Mouse (Mus musculus): ENCODE results near the gene Ppp1r14c. TPM values are rescaled to one million over a fixed set of nuclear protein-coding genes. Genes with fewer than 3 reads are reported as not detected.
A peak's percentile ranks its signal among the peaks of the same experiment; 100 is the strongest.

Gene Ppp1r14c
- total and polyA plus RNA-seq, 2 experiments = not detected

- no peaks in the 10 kb centered on the region for H3K36me3 ChIP-seq (ENCODE audit: control insufficient read depth, insufficient read depth, low read length)
- H3K27me3 ChIP-seq (ENCODE audit: control insufficient read depth, insufficient read depth, low read length) = no peaks in the 10 kb centered on the region; the same call in 1 of the 2 replicates
- H3K9ac ChIP-seq (ENCODE audit: low read depth, low read length) = no peak overlapping the region
- no peak overlapping the region for H3K27ac ChIP-seq (replicated peaks; ENCODE audit: insufficient read depth, low read depth, low read length)
- TF ChIP-seq POLR2A (IDR thresholded peaks at IDR 0.05; ENCODE audit: extremely low read depth, insufficient read depth, low read length) (no peak), CTCF (IDR thresholded peaks at IDR 0.05; ENCODE audit: low read depth, low read length) (no peak)
- WGBS = 91% methylated on average over 3 of the region's 3 CpGs
- no peak for DNase-seq (ENCODE audit: extremely low read depth, low read depth, low spot score)
- H3K4me3 ChIP-seq (ENCODE audit: insufficient read depth, low read depth, low read length) = no peak overlapping the region
- H3K4me1 ChIP-seq (ENCODE audit: control insufficient read depth, insufficient read depth, low read length) = no peaks in the 10 kb centered on the region
- no peaks in the 10 kb centered on the region for H3K79me2 ChIP-seq (ENCODE audit: control insufficient read depth, insufficient read depth, low read length)
Measured at GRCm38 (mm10) chr10:3510486-3510885, 144.6 kb downstream of the Ppp1r14c start.

DNA sequence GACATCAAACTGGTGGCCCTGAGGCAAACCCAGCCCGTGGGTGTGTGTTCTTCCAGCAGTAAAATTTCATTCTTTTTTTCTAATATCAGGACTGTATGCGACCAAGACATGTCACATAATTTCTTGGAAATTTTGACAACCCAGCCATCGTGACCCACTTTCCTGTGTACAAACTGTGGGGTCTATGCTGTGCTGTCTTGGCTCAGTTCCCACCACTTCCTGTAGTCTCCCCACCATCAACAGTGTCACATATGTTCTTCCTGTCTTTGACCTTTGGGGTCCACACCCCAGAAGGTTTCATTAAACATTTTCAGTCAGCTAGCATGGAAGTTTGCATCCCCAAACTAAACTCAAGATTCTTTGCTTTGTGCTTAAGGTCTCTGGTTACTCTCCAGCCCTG is 145.5 kb downstream of the Ppp1r14c start:
- no peaks in the 10 kb centered on the region for H3K79me2 ChIP-seq (ENCODE audit: control insufficient read depth, insufficient read depth, low read length)
- no peak for TF ChIP-seq CTCF (IDR thresholded peaks at IDR 0.05; ENCODE audit: low read depth, low read length)
- no peak for TF ChIP-seq POLR2A (IDR thresholded peaks at IDR 0.05; ENCODE audit: extremely low read depth, insufficient read depth, low read length)
- no peak overlapping the region for H3K27ac ChIP-seq (replicated peaks; ENCODE audit: insufficient read depth, low read depth, low read length)
- H3K9ac ChIP-seq (ENCODE audit: low read depth, low read length) = no peak overlapping the region
- no peaks in the 10 kb centered on the region for H3K4me1 ChIP-seq (ENCODE audit: control insufficient read depth, insufficient read depth, low read length)
- H3K4me3 ChIP-seq (ENCODE audit: insufficient read depth, low read depth, low read length) = no peak overlapping the region
- 74% methylated on average over 3 of the region's 3 CpGs for WGBS
- no peaks in the 10 kb centered on the region for H3K36me3 ChIP-seq (ENCODE audit: control insufficient read depth, insufficient read depth, low read length)
- DNase-seq (ENCODE audit: extremely low read depth, low read depth, low spot score) = no peak
- H3K27me3 ChIP-seq (ENCODE audit: control insufficient read depth, insufficient read depth, low read length) = no peaks in the 10 kb centered on the region; the same call in 1 of the 2 replicates

GRCm38 (mm10) chr10:3512620-3513305 is 146.9 kb downstream of the Ppp1r14c start:
- no peak overlapping the region for H3K4me3 ChIP-seq (ENCODE audit: insufficient read depth, low read depth, low read length)
- no peaks in the 10 kb centered on the region for H3K36me3 ChIP-seq (ENCODE audit: control insufficient read depth, insufficient read depth, low read length)
- H3K27ac ChIP-seq (replicated peaks; ENCODE audit: insufficient read depth, low read depth, low read length) = no peak overlapping the region
- no peaks in the 10 kb centered on the region for H3K79me2 ChIP-seq (ENCODE audit: control insufficient read depth, insufficient read depth, low read length)
- no peak overlapping the region for H3K9ac ChIP-seq (ENCODE audit: low read depth, low read length)
- TF ChIP-seq POLR2A (IDR thresholded peaks at IDR 0.05; ENCODE audit: extremely low read depth, insufficient read depth, low read length) = no peak
- TF ChIP-seq CTCF (IDR thresholded peaks at IDR 0.05; ENCODE audit: low read depth, low read length) = no peak; the same call in 1 of the 2 replicates
- no peaks in the 10 kb centered on the region for H3K4me1 ChIP-seq (ENCODE audit: control insufficient read depth, insufficient read depth, low read length)
- peak; percentile 13 for DNase-seq (ENCODE audit: extremely low read depth, low read depth, low spot score)
- no peaks in the 10 kb centered on the region; the same call in 1 of the 2 replicates for H3K27me3 ChIP-seq (ENCODE audit: control insufficient read depth, insufficient read depth, low read length)
- WGBS = 74% methylated on average over 8 of the region's 8 CpGs

DNA sequence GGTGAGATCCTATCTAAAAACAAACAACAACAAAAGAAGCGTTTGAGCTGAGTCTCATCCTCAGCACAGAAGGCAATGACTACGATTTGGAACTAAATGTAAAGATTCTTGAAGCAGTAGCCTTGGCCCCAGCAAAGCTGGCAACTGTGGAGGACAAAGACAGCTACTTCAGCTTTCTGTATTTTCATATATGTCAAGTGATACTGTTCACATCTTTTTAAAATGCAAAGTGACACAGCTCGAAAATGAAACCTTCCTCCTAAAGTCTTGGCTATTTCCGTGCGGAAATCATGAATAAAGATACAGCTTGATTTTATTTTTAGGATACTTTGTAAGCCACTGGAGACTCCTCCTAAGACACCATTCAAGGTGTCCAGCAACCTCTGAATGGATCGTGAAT is 148.1 kb downstream of the Ppp1r14c start:
- no peak for TF ChIP-seq CTCF (IDR thresholded peaks at IDR 0.05; ENCODE audit: low read depth, low read length)
- no peak overlapping the region for H3K9ac ChIP-seq (ENCODE audit: low read depth, low read length)
- WGBS = 66% methylated on average over 6 of the region's 6 CpGs

More for the DNA sequence above, 148.1 kb downstream of the Ppp1r14c start:
- no peaks in the 10 kb centered on the region; the same call in 1 of the 2 replicates for H3K27me3 ChIP-seq (ENCODE audit: control insufficient read depth, insufficient read depth, low read length)
- DNase-seq (ENCODE audit: extremely low read depth, low read depth, low spot score) = no peak
- H3K4me1 ChIP-seq (ENCODE audit: control insufficient read depth, insufficient read depth, low read length) = no peaks in the 10 kb centered on the region
- H3K4me3 ChIP-seq (ENCODE audit: insufficient read depth, low read depth, low read length) = no peak overlapping the region
- H3K27ac ChIP-seq (replicated peaks; ENCODE audit: insufficient read depth, low read depth, low read length) = no peak overlapping the region
- no peaks in the 10 kb centered on the region for H3K79me2 ChIP-seq (ENCODE audit: control insufficient read depth, insufficient read depth, low read length)
- no peaks in the 10 kb centered on the region for H3K36me3 ChIP-seq (ENCODE audit: control insufficient read depth, insufficient read depth, low read length)

Other genes starting within 250 kb of the Ppp1r14c start
- gene H60c, start 98.3 kb upstream of the Ppp1r14c start, total RNA-seq (2014; rRNA removed) = not detected in 2 replicates
- gene H60c, start 98.3 kb upstream of the Ppp1r14c start, polyA plus RNA-seq (2012; rRNA removed) = not detected in 2 replicates
- 96.9 and 112 TPM in 2 replicates for gene Iyd, start 174.2 kb downstream of the Ppp1r14c start, total RNA-seq (2014; rRNA removed)
- gene Iyd, start 174.2 kb downstream of the Ppp1r14c start, polyA plus RNA-seq (2012; rRNA removed) = 47.7 and 49.9 TPM in 2 replicates

Data from liver, adult 2 months (tissue).